Comparison of ENCODE assay signal across 10 mouse cellular contexts in genomic region chr2:34193276-34193675, GRCm38 (mm10).
DNase-seq lines count a peak whose midpoint lies in the region; ATAC-seq lines count a peak whose summit lies in the region.
"Had no signal": no experiment of that assay in that cellular context is flagged by ENCODE, and none has a peak within 500 bp of the region (broad histone marks: within the 10 kb centered on the region; RNA-seq: fewer than 3 reads in every experiment).

No protein-coding gene starts in this region.

- no peak overlapping the region for H3K9ac ChIP-seq in forebrain, embryonic 16.5 days (replicated peaks; ENCODE audit: low read depth, low read length)
- H3K9ac ChIP-seq in forebrain, embryonic 15.5 days (replicated peaks): no peak overlapping the region
- H3K9ac ChIP-seq in neural tube, embryonic 15.5 days (replicated peaks): no peak overlapping the region
- no peak overlapping the region for H3K9ac ChIP-seq in intestine, embryonic 15.5 days

- H3K36me3 ChIP-seq in forebrain, embryonic 10.5 days (replicated peaks): 0 out of 2 replicates have a peak, but pooled peaks cover 7% of the 10 kb centered on the region
- H3K36me3 ChIP-seq in forebrain, embryonic 16.5 days (ENCODE audit: control insufficient read depth, insufficient read depth): no peaks in the 10 kb centered on the region
- H3K36me3 ChIP-seq in forebrain, embryonic 15.5 days: no peaks in the 10 kb centered on the region
- H3K36me3 ChIP-seq in neural tube, embryonic 15.5 days: peaks cover 2% of the 10 kb centered on the region; the same call in 1 of the 2 replicates
- H3K36me3 ChIP-seq in intestine, embryonic 15.5 days: no peaks in the 10 kb centered on the region

- no peaks in the 10 kb centered on the region for H3K9me3 ChIP-seq in forebrain, embryonic 10.5 days
- H3K9me3 ChIP-seq in forebrain, embryonic 16.5 days (ENCODE audit: control insufficient read depth, low read length): no peaks in the 10 kb centered on the region
- H3K9me3 ChIP-seq in forebrain, embryonic 15.5 days: no peaks in the 10 kb centered on the region
- no peaks in the 10 kb centered on the region for H3K9me3 ChIP-seq in neural tube, embryonic 15.5 days (replicated peaks)
- H3K9me3 ChIP-seq in intestine, embryonic 15.5 days: no peaks in the 10 kb centered on the region

- H3K27me3 ChIP-seq in forebrain, embryonic 10.5 days (ENCODE audit: poor library complexity, severe bottlenecking): no peaks in the 10 kb centered on the region
- H3K27me3 ChIP-seq in forebrain, embryonic 16.5 days (replicated peaks; ENCODE audit: control insufficient read depth, insufficient read depth, low read length): no peaks in the 10 kb centered on the region
- no peaks in the 10 kb centered on the region for H3K27me3 ChIP-seq in forebrain, embryonic 15.5 days
- no peaks in the 10 kb centered on the region for H3K27me3 ChIP-seq in neural tube, embryonic 15.5 days (replicated peaks)
- H3K27me3 ChIP-seq in intestine, embryonic 15.5 days (replicated peaks): no peaks in the 10 kb centered on the region

- WGBS in forebrain, embryonic 10.5 days: 89% methylated on average over 5 of the region's 5 CpGs
- 27% methylated on average over 5 of the region's 5 CpGs for WGBS in forebrain, embryonic 16.5 days
- 35% methylated on average over 5 of the region's 5 CpGs for WGBS in forebrain, embryonic 15.5 days
- 62% methylated on average over 5 of the region's 5 CpGs for WGBS in neural tube, embryonic 15.5 days
- WGBS in intestine, embryonic 15.5 days: 83% methylated on average over 5 of the region's 5 CpGs

- peaks cover 28% of the 10 kb centered on the region for H3K4me1 ChIP-seq in forebrain, embryonic 10.5 days
- H3K4me1 ChIP-seq in forebrain, embryonic 16.5 days (replicated peaks; ENCODE audit: control insufficient read depth, insufficient read depth, low read length): peaks cover 27% of the 10 kb centered on the region
- peaks cover 28% of the 10 kb centered on the region for H3K4me1 ChIP-seq in forebrain, embryonic 15.5 days
- H3K4me1 ChIP-seq in neural tube, embryonic 15.5 days: peaks cover 16% of the 10 kb centered on the region
- no peaks in the 10 kb centered on the region for H3K4me1 ChIP-seq in intestine, embryonic 15.5 days (replicated peaks)

- no peak for ATAC-seq in forebrain, embryonic 16.5 days
- ATAC-seq in forebrain, embryonic 15.5 days (replicated peaks): no peak
- ATAC-seq in neural tube, embryonic 15.5 days (ENCODE audit: low FRiP score): no peak
- ATAC-seq in megakaryocyte progenitor cell, adult 5-6 weeks (replicated peaks; ENCODE audit: poor library complexity): no peak
- ATAC-seq in intestine, embryonic 15.5 days: no peak

- no peak for DNase-seq in forebrain, embryonic 10.5 days (ENCODE audit: extremely low spot score, low spot score)
- peak; percentile 19 for DNase-seq in right cerebral cortex, adult 18-20 months
- DNase-seq in right cerebral cortex, postnatal 25 days: no peak
- DNase-seq: thymus, postnatal 36 days had no signal

- H3K4me2 ChIP-seq in forebrain, embryonic 16.5 days (ENCODE audit: low read length): no peak overlapping the region
- H3K4me2 ChIP-seq in forebrain, embryonic 15.5 days (replicated peaks): no peak overlapping the region
- H3K4me2 ChIP-seq in neural tube, embryonic 15.5 days: no peak overlapping the region
- no peak overlapping the region for H3K4me2 ChIP-seq in intestine, embryonic 15.5 days (replicated peaks)

- H3K4me3 ChIP-seq in forebrain, embryonic 10.5 days: no peak overlapping the region
- H3K4me3 ChIP-seq in forebrain, embryonic 16.5 days (replicated peaks; ENCODE audit: low read length): no peak overlapping the region
- no peak overlapping the region for H3K4me3 ChIP-seq in forebrain, embryonic 15.5 days
- H3K4me3 ChIP-seq in neural tube, embryonic 15.5 days (replicated peaks): no peak overlapping the region
- no peak overlapping the region for H3K4me3 ChIP-seq in intestine, embryonic 15.5 days (replicated peaks)

- H3K27ac ChIP-seq in forebrain, embryonic 10.5 days: peak overlapping the region; percentile 44; the same call in 1 of the 2 replicates
- no peak overlapping the region for H3K27ac ChIP-seq in forebrain, embryonic 16.5 days (ENCODE audit: low read length)
- peak overlapping the region; percentile 46 for H3K27ac ChIP-seq in forebrain, embryonic 15.5 days (replicated peaks)
- 0 out of 2 replicates have a peak overlapping the region, but pooled peaks have one; percentile 14 for H3K27ac ChIP-seq in neural tube, embryonic 15.5 days (replicated peaks)
- no peak overlapping the region for H3K27ac ChIP-seq in intestine, embryonic 15.5 days
- H3K27ac ChIP-seq: kidney, postnatal 0 days had no signal

Comparison
In these comparisons a context has a peak if more than half of its experiments do, and no peak if none do; other contexts are left out.
1. H3K27ac ChIP-seq: peak in forebrain, embryonic 10.5 days (single experiment), forebrain, embryonic 15.5 days (single experiment) and neural tube, embryonic 15.5 days (single experiment); none in forebrain, embryonic 16.5 days (single experiment) and intestine, embryonic 15.5 days (single experiment).